Mouse (Mus musculus) cerebellum, adult 8-10 months (tissue): ENCODE measurements around the gene Tbck.

Source experiments
- DNase-seq: peaks from one replicate; pipeline ENCODE4 v3.0.0; 2022

Gene Tbck

GRCm38 (mm10) chr3:132835118-132835794 is 151.3 kb downstream of the Tbck start:
- no peak for DNase-seq

DNA sequence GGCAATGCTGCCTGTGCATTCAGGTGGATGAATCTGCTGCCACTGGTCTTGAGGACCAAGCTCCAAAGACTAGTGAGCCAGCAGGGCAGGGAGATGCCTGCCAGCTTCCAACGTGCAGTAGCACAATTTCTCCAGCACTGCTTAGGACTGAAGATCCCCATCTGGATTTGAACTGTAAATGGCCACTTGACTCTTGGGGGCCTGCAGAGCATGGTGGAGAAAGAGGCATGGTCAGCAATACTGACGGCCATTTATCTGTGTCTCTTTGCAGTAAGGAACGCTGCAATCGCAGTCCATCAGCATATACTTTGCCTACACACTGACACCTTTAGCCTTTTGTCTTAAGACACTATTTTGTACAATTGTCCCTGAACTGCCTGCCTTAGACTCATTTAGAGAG is 153.2 kb downstream of the Tbck start:
- DNase-seq: no peak

DNA sequence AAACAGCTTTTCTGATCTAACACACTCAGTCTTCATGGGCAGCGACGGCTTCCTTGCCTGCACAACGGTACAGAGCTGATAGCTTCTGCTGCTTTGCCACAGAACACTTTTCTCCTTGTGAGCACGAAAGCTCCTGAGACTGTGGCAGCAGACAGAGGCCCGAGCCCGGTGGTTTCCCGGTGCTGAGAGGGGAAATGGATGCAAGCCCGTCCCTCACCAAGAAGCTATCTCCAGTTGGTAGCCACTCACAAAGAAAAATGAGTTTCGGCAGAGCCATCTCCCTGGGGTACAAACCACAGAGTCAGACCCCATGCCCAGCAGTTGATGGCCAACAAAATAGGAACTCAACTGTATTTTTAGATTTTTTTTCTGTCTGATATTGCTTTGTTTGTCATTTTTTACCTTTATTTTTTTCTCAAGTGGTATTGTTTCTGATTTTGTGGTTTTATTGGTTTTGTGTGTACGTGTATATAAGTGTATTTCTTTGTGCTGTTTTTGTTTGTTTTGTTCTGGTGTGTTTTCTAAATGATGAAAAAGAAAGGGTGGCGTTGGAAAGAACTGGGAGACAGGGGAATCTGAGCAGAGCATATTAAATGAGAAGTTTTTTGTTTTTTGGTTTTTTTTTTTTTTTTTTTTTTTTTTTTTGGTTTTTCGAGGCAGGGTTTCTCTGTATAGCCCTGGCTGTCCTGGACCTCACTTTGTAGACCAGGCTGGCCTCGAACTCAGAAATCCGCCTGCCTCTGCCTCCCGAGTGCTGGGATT is 154.9 kb downstream of the Tbck start:
- no peak for DNase-seq

DNA sequence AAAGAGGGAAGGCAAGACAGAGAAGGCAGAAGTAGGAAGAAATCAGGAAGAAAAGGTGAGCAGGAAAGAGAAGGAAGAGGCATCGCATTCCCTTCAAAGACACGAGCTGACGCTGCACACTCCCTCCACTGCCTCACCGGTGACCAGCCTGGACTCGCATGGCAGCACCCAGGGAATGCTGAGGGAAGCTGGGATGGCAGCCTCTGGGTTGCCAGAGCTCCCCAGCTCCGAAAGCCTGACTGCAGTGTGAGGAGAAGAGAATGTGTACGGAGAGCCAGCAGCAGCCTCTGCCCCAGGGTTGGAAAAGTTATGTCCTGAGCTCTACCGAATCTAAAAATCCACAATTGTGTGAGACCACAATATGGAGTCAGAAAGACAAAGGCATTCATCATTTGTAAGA is 155.6 kb downstream of the Tbck start:
- no peak for DNase-seq

- no peak for DNase-seq
Measured at GRCm38 (mm10) chr3:132842676-132843075, 158.7 kb downstream of the Tbck start.

- DNase-seq: no peak
Measured at GRCm38 (mm10) chr3:132849669-132850068, 165.7 kb downstream of the Tbck start.

DNA sequence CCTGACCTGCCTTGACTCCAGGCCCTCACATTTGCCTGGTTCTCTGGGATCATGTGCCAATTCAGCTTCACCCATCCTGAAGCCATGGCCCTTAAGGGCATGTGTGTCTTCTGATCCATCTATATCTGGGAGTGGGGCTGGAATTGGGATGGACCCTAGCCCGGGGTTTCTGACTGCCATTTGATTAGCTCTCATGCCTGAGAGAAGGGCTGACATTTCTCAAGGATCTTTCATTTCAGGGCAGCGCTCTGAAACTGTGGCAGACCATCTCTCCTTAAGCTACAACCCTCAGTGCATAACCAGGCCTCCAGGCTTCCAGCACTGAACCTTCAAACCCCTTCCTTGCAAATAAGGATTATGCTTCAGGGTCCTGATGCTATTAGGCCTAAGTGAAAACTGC is 166.5 kb downstream of the Tbck start:
- DNase-seq: no peak

DNA sequence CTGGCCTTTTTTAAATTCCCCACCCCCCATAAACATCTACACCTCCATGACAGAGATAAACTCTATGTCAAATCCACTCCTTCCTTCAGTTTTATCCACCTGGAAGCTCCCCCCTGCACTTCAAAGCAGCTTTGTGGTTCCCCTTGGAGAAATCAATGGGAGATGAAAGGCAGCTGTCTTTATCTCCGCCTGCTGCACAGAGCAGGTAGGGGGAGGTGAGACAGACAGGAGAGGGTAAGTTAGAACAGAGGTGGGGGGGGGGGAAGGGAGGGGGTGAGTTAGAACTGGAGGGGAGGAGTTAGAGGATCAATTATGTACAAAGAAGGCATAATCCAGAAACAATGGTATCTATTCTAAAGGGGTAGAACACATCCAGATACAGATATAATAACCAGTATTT is 167.5 kb downstream of the Tbck start:
- DNase-seq: no peak

GRCm38 (mm10) chr3:132851841-132852728 is 168.1 kb downstream of the Tbck start:
- no peak for DNase-seq

- no peak for DNase-seq
Measured at GRCm38 (mm10) chr3:132854271-132854670, 170.3 kb downstream of the Tbck start.

GRCm38 (mm10) chr3:132855458-132856212 is 171.7 kb downstream of the Tbck start:
- DNase-seq: no peak

- no peak for DNase-seq
Measured at GRCm38 (mm10) chr3:132856651-132857050, 172.7 kb downstream of the Tbck start.

DNA sequence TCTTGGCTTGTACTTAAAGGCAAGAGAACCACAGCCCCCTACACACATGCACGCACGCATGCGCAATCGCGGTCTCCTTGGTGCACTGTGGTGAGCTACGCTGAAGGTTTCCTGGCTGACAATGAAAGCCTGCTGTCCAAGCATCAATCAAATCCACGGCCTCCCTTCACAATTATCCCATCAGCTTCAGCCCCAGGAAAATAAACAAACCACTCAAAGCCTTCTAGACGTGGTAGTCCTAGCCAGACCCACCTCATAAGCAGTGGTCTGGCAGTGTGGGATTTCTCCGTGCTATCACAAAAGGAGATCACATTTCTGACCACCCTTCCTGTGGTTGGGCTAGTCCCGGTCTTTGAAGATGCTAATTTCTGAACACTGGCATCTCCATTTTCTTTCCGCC is 174.9 kb downstream of the Tbck start:
- no peak for DNase-seq

GRCm38 (mm10) chr3:132859573-132859972 is 175.6 kb downstream of the Tbck start:
- DNase-seq: no peak

- no peak for DNase-seq
Measured at GRCm38 (mm10) chr3:132860796-132861195, 176.9 kb downstream of the Tbck start.

DNA sequence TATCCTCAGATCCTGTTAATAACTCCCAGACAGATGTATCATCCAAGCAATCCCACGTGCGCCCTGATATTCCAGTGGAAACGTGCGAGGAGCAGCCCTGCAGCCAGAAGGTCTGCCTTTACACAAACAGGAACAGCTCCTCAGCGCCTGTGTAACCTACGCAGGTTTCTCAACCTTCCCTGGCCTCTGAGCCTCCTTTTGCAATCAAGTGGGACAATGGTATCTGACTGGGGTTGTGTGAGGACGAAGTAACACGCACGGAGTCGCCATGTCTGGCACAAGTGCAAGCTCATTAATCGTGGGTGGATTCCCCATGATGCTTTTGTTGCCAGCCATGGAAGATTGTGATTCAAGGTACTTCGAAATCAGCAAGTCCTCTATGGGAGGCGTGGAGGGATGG is 179.9 kb downstream of the Tbck start:
- DNase-seq: no peak

GRCm38 (mm10) chr3:132864329-132864919 is 180.5 kb downstream of the Tbck start:
- no peak for DNase-seq

GRCm38 (mm10) chr3:132864986-132865385 is 181.0 kb downstream of the Tbck start:
- no peak for DNase-seq

DNA sequence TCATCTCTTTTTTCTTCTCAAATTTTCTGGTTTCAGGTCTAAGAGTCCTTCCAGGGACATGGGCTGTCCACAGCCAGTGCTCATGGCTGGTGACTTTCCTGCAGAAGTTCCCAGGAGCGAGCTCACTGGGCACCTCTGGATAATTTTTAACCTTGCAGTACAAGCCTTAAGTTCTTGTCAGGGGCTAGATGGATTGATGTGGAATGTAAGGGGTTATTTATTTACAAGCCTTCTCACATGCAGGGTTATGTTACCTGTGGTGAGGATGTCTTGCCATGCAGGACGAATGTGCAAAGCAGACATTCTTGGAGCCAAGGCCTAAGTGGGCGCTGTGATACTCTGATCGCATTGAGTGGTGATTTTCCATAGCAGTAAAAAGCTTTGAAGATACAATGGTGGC is 181.7 kb downstream of the Tbck start:
- no peak for DNase-seq

- DNase-seq: no peak
Measured at GRCm38 (mm10) chr3:132866984-132867383, 183.0 kb downstream of the Tbck start.

GRCm38 (mm10) chr3:132868838-132869237 is 184.9 kb downstream of the Tbck start:
- no peak for DNase-seq

- DNase-seq: no peak
Measured at GRCm38 (mm10) chr3:132870079-132870478, 186.1 kb downstream of the Tbck start.
